8 mouse cellular contexts compared by ENCODE assay signal in genomic region chr6:86668580-86669239, GRCm38 (mm10). TPM values are rescaled to one million over a fixed set of nuclear protein-coding genes. Genes with fewer than 3 reads are reported as not detected.
DNase-seq lines count a peak whose midpoint lies in the region; ATAC-seq and TF ChIP-seq lines count a peak whose summit lies in the region.

Gene Mxd1 (minus strand): TSS chr6:86669161.

- WGBS in kidney, embryonic 15.5 days = under 1% methylated on average over 69 of the region's 76 CpGs
- WGBS in embryonic facial prominence, embryonic 13.5 days = 1% methylated on average over 65 of the region's 76 CpGs
- under 1% methylated on average over 67 of the region's 76 CpGs for WGBS in intestine, postnatal 0 days

- peaks cover 46% of the 10 kb centered on the region for H3K36me3 ChIP-seq in kidney, embryonic 15.5 days
- H3K36me3 ChIP-seq in G1E (replicated peaks) = peaks cover 59% of the 10 kb centered on the region
- peaks cover 43% of the 10 kb centered on the region for H3K36me3 ChIP-seq in embryonic facial prominence, embryonic 13.5 days
- peaks cover 25% of the 10 kb centered on the region for H3K36me3 ChIP-seq in intestine, postnatal 0 days (ENCODE audit: control insufficient read depth, insufficient read depth)

- no peaks in the 10 kb centered on the region for H3K27me3 ChIP-seq in kidney, embryonic 15.5 days
- no peaks in the 10 kb centered on the region for H3K27me3 ChIP-seq in G1E (ENCODE audit: insufficient read depth, low read length)
- no peaks in the 10 kb centered on the region for H3K27me3 ChIP-seq in embryonic facial prominence, embryonic 13.5 days
- no peaks in the 10 kb centered on the region for H3K27me3 ChIP-seq in intestine, postnatal 0 days (replicated peaks; ENCODE audit: control insufficient read depth, insufficient read depth, low read length)

- peak; percentile 0; the same call in 1 of the 2 replicates for ATAC-seq in kidney, embryonic 15.5 days (replicated peaks; ENCODE audit: low FRiP score)
- no peak for ATAC-seq in G1E (ENCODE audit: extremely low read depth, insufficient number of reproducible peaks, low FRiP score, poor library complexity, severe bottlenecking)
- no peak; the same call in none of the 2 replicates for ATAC-seq in embryonic facial prominence, embryonic 13.5 days (ENCODE audit: insufficient number of reproducible peaks, insufficient read depth, low FRiP score, low TSS enrichment, low read depth)
- no peak for ATAC-seq in intestine, postnatal 0 days

- peak within 1 kb of the TSS; percentile 76 for H3K27ac ChIP-seq in kidney, embryonic 15.5 days
- peak within 1 kb of the TSS; percentile 62 for H3K27ac ChIP-seq in embryonic facial prominence, embryonic 13.5 days
- peak within 1 kb of the TSS; percentile 47 for H3K27ac ChIP-seq in intestine, postnatal 0 days (ENCODE audit: low read depth, low read length)

- peaks cover 23% of the 10 kb centered on the region for H3K4me1 ChIP-seq in kidney, embryonic 15.5 days
- H3K4me1 ChIP-seq in G1E (ENCODE audit: insufficient read depth, low read depth, low read length) = peaks cover 55% of the 10 kb centered on the region
- peaks cover 25% of the 10 kb centered on the region for H3K4me1 ChIP-seq in embryonic facial prominence, embryonic 13.5 days
- no peaks in the 10 kb centered on the region for H3K4me1 ChIP-seq in intestine, postnatal 0 days (replicated peaks; ENCODE audit: control insufficient read depth, insufficient read depth, low read length)

- no peak for DNase-seq in kidney, adult 11 months
- DNase-seq in G1E (ENCODE audit: low spot score) = no peak
- DNase-seq in lung, postnatal 10 days = peak; percentile 25
- no peak for DNase-seq in c-Kit-positive CD71-positive TER-119-positive erythroid progenitor cells, embryonic 14.5 days (ENCODE audit: low spot score)
- no peak for DNase-seq in adrenal gland, adult 2 months

- peak within 1 kb of the TSS; percentile 92 for H3K4me2 ChIP-seq in kidney, embryonic 15.5 days
- peak within 1 kb of the TSS; percentile 97 for H3K4me2 ChIP-seq in embryonic facial prominence, embryonic 13.5 days
- peak within 1 kb of the TSS; percentile 82 for H3K4me2 ChIP-seq in intestine, postnatal 0 days (replicated peaks; ENCODE audit: low read depth)

- H3K4me3 ChIP-seq in kidney, embryonic 15.5 days (replicated peaks) = peak within 1 kb of the TSS; percentile 87
- H3K4me3 ChIP-seq in G1E (ENCODE audit: low read depth, low read length) = peak within 1 kb of the TSS; percentile 86
- H3K4me3 ChIP-seq in embryonic facial prominence, embryonic 13.5 days = peak within 1 kb of the TSS; percentile 91
- H3K4me3 ChIP-seq in intestine, postnatal 0 days (ENCODE audit: low read depth, low read length) = peak within 1 kb of the TSS; percentile 96

- H3K9ac ChIP-seq in kidney, embryonic 15.5 days = peak within 1 kb of the TSS; percentile 89
- H3K9ac ChIP-seq in embryonic facial prominence, embryonic 13.5 days = peak within 1 kb of the TSS; percentile 90
- H3K9ac ChIP-seq in intestine, postnatal 0 days (ENCODE audit: low read depth, low read length) = peak within 1 kb of the TSS; percentile 87

- no peaks in the 10 kb centered on the region for H3K9me3 ChIP-seq in kidney, embryonic 15.5 days (replicated peaks)
- H3K9me3 ChIP-seq in G1E (replicated peaks) = no peaks in the 10 kb centered on the region
- H3K9me3 ChIP-seq in embryonic facial prominence, embryonic 13.5 days = no peaks in the 10 kb centered on the region
- no peaks in the 10 kb centered on the region for H3K9me3 ChIP-seq in intestine, postnatal 0 days (ENCODE audit: control insufficient read depth)

- no peak for TF ChIP-seq CTCF in G1E (IDR thresholded peaks at IDR 0.05; ENCODE audit: low read depth, low read length)
- 0 out of 2 replicates have a peak, but pooled peaks have one; percentile 12 for TF ChIP-seq CTCF in intestine, postnatal 0 days (IDR thresholded peaks at IDR 0.05; ENCODE audit: low read depth)

RNA-seq across cellular contexts. Expression of gene Mxd1, which starts in this region (rescaled TPM):
- polyA plus RNA-seq in kidney, embryonic 15.5 days (2015; fragmentation: Nextera tagmentation; extraction: Ambion mirVana) = 10.4 and 11.9 TPM in 2 replicates
- total RNA-seq in G1E (2014; fragmentation: Nextera tagmentation) = 47.4 and 72.4 TPM in 2 replicates
- 104 and 116 TPM in 2 replicates for total RNA-seq in G1E (2017)
- 4.8 and 6.6 TPM in 2 replicates for polyA plus RNA-seq in G1E (2012)
- polyA plus RNA-seq in embryonic facial prominence, embryonic 13.5 days (2015; fragmentation: Nextera tagmentation; extraction: Ambion mirVana) = 12.8 and 14.9 TPM in 2 replicates
- polyA plus RNA-seq in intestine, postnatal 0 days (2015; fragmentation: Nextera tagmentation; extraction: Ambion mirVana) = 23.1 and 23.9 TPM in 2 replicates
- 1 to 10 TPM; 8.0 to 8.9 TPM for total RNA-seq in adrenal gland, adult 2 months (2021)
- 5.3 and 6.9 TPM in 2 replicates for polyA plus RNA-seq in adrenal gland, adult 2 months (2012; rRNA removed)

Comparison
In these comparisons a context has a peak if more than half of its experiments do, and no peak if none do; other contexts are left out.
1. RNA of gene Mxd1 (total RNA-seq): 47.4 to 116 TPM in G1E; 8.0 to 8.9 TPM in adrenal gland, adult 2 months; every median in the first group is over 4 times any median in the second.
2. Peak in every context shown above with its lines, with median percentiles within 50 percentile points of each other: H3K27ac ChIP-seq, H3K4me2 ChIP-seq, H3K4me3 ChIP-seq and H3K9ac ChIP-seq.